23 mouse cellular contexts compared by ENCODE assay signal in the genomic region with DNA sequence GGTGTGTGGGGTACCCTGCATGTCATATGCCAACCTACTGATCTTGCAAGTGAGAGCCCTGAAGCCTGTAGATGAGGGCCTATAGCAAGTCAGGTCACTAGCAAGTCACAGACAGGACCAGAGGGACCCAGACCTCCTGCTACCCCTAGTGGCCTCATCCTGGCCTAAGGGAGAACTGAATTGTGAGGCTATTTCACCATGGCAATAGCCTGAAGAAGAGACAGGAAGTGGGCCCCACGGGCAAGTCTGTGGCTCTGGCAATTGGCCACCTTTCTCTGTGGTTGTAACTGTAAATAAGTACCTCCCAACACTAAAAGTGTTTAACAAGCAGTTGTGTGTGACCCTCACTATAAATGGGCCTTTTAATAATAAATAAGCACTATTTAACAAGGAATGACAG. TPM values are rescaled to one million over a fixed set of nuclear protein-coding genes. Genes with fewer than 3 reads are reported as not detected.
DNase-seq lines count a peak whose midpoint lies in the region; ATAC-seq and TF ChIP-seq lines count a peak whose summit lies in the region.
"Had no signal": no experiment of that assay in that cellular context is flagged by ENCODE, and none has a peak within 500 bp of the region (broad histone marks: within the 10 kb centered on the region; RNA-seq: fewer than 3 reads in every experiment).

No protein-coding gene starts in this region.

- WGBS in lung, postnatal 0 days = 17% methylated on average over 1 of the region's 1 CpGs
- WGBS in lung, adult 2 months = 11% methylated on average over 1 of the region's 1 CpGs
- WGBS in bone marrow, adult 2 months = 0% methylated on average over 1 of the region's 1 CpGs
- 48% methylated on average over 1 of the region's 1 CpGs for WGBS in heart, embryonic 11.5 days (ENCODE audit: insufficient replicate concordance)

- no peak overlapping the region for H3K4me2 ChIP-seq in lung, postnatal 0 days (replicated peaks; ENCODE audit: low read depth, low read length)
- H3K4me2 ChIP-seq in heart, embryonic 11.5 days = no peak overlapping the region
- H3K4me2 ChIP-seq: limb, embryonic 12.5 days; liver, embryonic 12.5 days; midbrain, embryonic 11.5 days had no signal

- H3K4me1 ChIP-seq in lung, postnatal 0 days (ENCODE audit: insufficient read depth, low read depth, low read length) = no peaks in the 10 kb centered on the region
- no peaks in the 10 kb centered on the region for H3K4me1 ChIP-seq in lung, adult 2 months (ENCODE audit: control insufficient read depth, insufficient read depth, low read length)
- H3K4me1 ChIP-seq in bone marrow, adult 2 months (ENCODE audit: control insufficient read depth, insufficient read depth, low read length) = peaks cover 2% of the 10 kb centered on the region; the same call in 1 of the 2 replicates
- H3K4me1 ChIP-seq in heart, embryonic 11.5 days (ENCODE audit: control insufficient read depth, insufficient read depth, low read length) = no peaks in the 10 kb centered on the region; the same call in 1 of the 2 replicates
- H3K4me1 ChIP-seq: liver, embryonic 12.5 days had no signal

- no peak for TF ChIP-seq CTCF in lung, postnatal 0 days (IDR thresholded peaks at IDR 0.05)
- no peak for TF ChIP-seq CTCF in lung, adult 2 months (IDR thresholded peaks at IDR 0.05; ENCODE audit: insufficient read depth, low read length)
- peak; percentile 33; the same call in 1 of the 2 replicates for TF ChIP-seq CTCF in bone marrow, adult 2 months (IDR thresholded peaks at IDR 0.05; ENCODE audit: control insufficient read depth, insufficient read depth, low read length)

- ATAC-seq in lung, postnatal 0 days = no peak
- peak; percentile 95 for ATAC-seq in megakaryocyte progenitor cell, adult 5-6 weeks (replicated peaks; ENCODE audit: poor library complexity)
- no peak for ATAC-seq in heart, embryonic 11.5 days (replicated peaks; ENCODE audit: insufficient number of reproducible peaks, low FRiP score, low TSS enrichment)
- ATAC-seq: forebrain, embryonic 16.5 days; hindbrain, postnatal 0 days; intestine, embryonic 16.5 days; liver, embryonic 12.5 days; Patski had no signal

- no peak for TF ChIP-seq POLR2A in lung, adult 2 months (IDR thresholded peaks at IDR 0.05; ENCODE audit: borderline replicate concordance, extremely low read depth, low read depth, low read length)
- no peak for TF ChIP-seq POLR2A in bone marrow, adult 2 months (IDR thresholded peaks at IDR 0.05; ENCODE audit: borderline replicate concordance, control insufficient read depth, low read depth, low read length)

- H3K9me3 ChIP-seq in lung, postnatal 0 days (ENCODE audit: low read length) = no peaks in the 10 kb centered on the region
- H3K9me3 ChIP-seq in heart, embryonic 11.5 days (replicated peaks; ENCODE audit: control insufficient read depth, low read length) = no peaks in the 10 kb centered on the region
- H3K9me3 ChIP-seq: forebrain, embryonic 10.5 days; limb, embryonic 12.5 days; liver, embryonic 12.5 days had no signal

- TF ChIP-seq EP300 in lung, postnatal 0 days (IDR thresholded peaks at IDR 0.05) = no peak

- peak; percentile 23 for DNase-seq in lung, postnatal 0 days (ENCODE audit: low spot score)
- DNase-seq in lung, adult 2 months = no peak
- peak; percentile 29 for DNase-seq in A20 (ENCODE audit: low read depth, low spot score)
- DNase-seq in heart, postnatal 14 days = no peak
- DNase-seq in thymus, adult 18-20 months = no peak
- DNase-seq: adrenal gland, adult 2 months; cerebellum, adult 8-10 months; gastrocnemius, postnatal 36 days; kidney, adult 9 months; kidney, postnatal 14 days; right cerebral cortex, postnatal 14 days had no signal

- H3K36me3 ChIP-seq in lung, postnatal 0 days (ENCODE audit: insufficient read depth, low read length) = no peaks in the 10 kb centered on the region
- no peaks in the 10 kb centered on the region for H3K36me3 ChIP-seq in heart, embryonic 11.5 days (ENCODE audit: control insufficient read depth, insufficient read depth, low read length)
- H3K36me3 ChIP-seq: forebrain, embryonic 10.5 days; limb, embryonic 12.5 days; liver, embryonic 12.5 days had no signal

- intact Hi-C loops in heart, postnatal 14 days (cut with DNase I) = no loop called here

- H3K9ac ChIP-seq in lung, postnatal 0 days (replicated peaks; ENCODE audit: low read depth) = no peak overlapping the region
- no peak overlapping the region for H3K9ac ChIP-seq in heart, embryonic 11.5 days (ENCODE audit: low read depth, low read length)
- H3K9ac ChIP-seq: limb, embryonic 12.5 days; liver, embryonic 12.5 days had no signal

- H3K4me3 ChIP-seq in lung, postnatal 0 days (ENCODE audit: low read depth, low read length) = no peak overlapping the region
- H3K4me3 ChIP-seq in lung, adult 2 months (replicated peaks; ENCODE audit: extremely low read depth, low read depth, low read length) = no peak overlapping the region
- H3K4me3 ChIP-seq in bone marrow, adult 2 months (replicated peaks; ENCODE audit: control insufficient read depth, low read depth, low read length) = no peak overlapping the region
- H3K4me3 ChIP-seq in heart, embryonic 11.5 days (ENCODE audit: low read depth, low read length) = no peak overlapping the region
- H3K4me3 ChIP-seq: forebrain, embryonic 10.5 days; limb, embryonic 12.5 days; liver, embryonic 12.5 days had no signal

- no peak overlapping the region for H3K27ac ChIP-seq in lung, postnatal 0 days (ENCODE audit: low read length)
- H3K27ac ChIP-seq in bone marrow, adult 2 months (ENCODE audit: control insufficient read depth, insufficient read depth, low read depth, low read length, poor library complexity) = no peak overlapping the region
- no peak overlapping the region for H3K27ac ChIP-seq in heart, embryonic 11.5 days (ENCODE audit: low read depth, low read length)
- H3K27ac ChIP-seq: forebrain, embryonic 10.5 days; hindbrain, postnatal 0 days; limb, embryonic 12.5 days; liver, embryonic 12.5 days had no signal

- 0 out of 2 replicates have a peak, but pooled peaks cover 2% of the 10 kb centered on the region for H3K27me3 ChIP-seq in lung, postnatal 0 days (replicated peaks; ENCODE audit: insufficient read depth, low read length)
- H3K27me3 ChIP-seq in heart, embryonic 11.5 days (ENCODE audit: control insufficient read depth, insufficient read depth, low read length) = peaks cover 81% of the 10 kb centered on the region

RNA-seq across cellular contexts. Expression of gene Cdh22, which starts 16.2 kb away (rescaled TPM):
- 1.0 and 1.8 TPM in 2 replicates for polyA plus RNA-seq in lung, postnatal 0 days (2015; fragmentation: Nextera tagmentation; extraction: Ambion mirVana)
- polyA plus RNA-seq in lung, adult 2 months (2012; rRNA removed) = 2.0 and 3.0 TPM in 2 replicates
- polyA plus RNA-seq in bone marrow, adult 2 months (2011; ENCODE audit: insufficient read depth, insufficient read length, low replicate concordance, missing spikeins) = 0.80 TPM in 1 of 2 replicates, not detected in the other
- total RNA-seq in megakaryocyte progenitor cell, adult 5-6 weeks (2015) = not detected in 2 replicates
- not detected in 2 replicates for total RNA-seq in megakaryocyte progenitor cell, adult 5-6 weeks (2017)
- 0.06 and 0.16 TPM in 2 replicates for polyA plus RNA-seq in heart, embryonic 11.5 days (2014; fragmentation: Nextera tagmentation; extraction: Ambion mirVana)
- total RNA-seq in heart, postnatal 14 days (2021) = under 1 TPM; 0.17 to 0.22 TPM
- total RNA-seq: neutrophil, adult 5-6 weeks had no signal
- polyA plus RNA-seq: Patski had no signal

RNA-seq across cellular contexts. Expression of gene Slc35c2, which starts 36.8 kb away (rescaled TPM):
- 42.8 and 44.1 TPM in 2 replicates for polyA plus RNA-seq in lung, postnatal 0 days (2015; fragmentation: Nextera tagmentation; extraction: Ambion mirVana)
- polyA plus RNA-seq in lung, adult 2 months (2012; rRNA removed) = 52.3 and 55.0 TPM in 2 replicates
- 44.3 and 79.2 TPM in 2 replicates for polyA plus RNA-seq in bone marrow, adult 2 months (2011; ENCODE audit: insufficient read depth, insufficient read length, low replicate concordance, missing spikeins)
- total RNA-seq in megakaryocyte progenitor cell, adult 5-6 weeks (2015) = 45.9 and 57.3 TPM in 2 replicates
- total RNA-seq in megakaryocyte progenitor cell, adult 5-6 weeks (2017) = 64.5 and 76.7 TPM in 2 replicates
- 32.4 and 38.9 TPM in 2 replicates for polyA plus RNA-seq in heart, embryonic 11.5 days (2014; fragmentation: Nextera tagmentation; extraction: Ambion mirVana)
- 10 to 100 TPM; 16.9 to 17.4 TPM for total RNA-seq in heart, postnatal 14 days (2021)

Comparison
In these comparisons a context has a peak if more than half of its experiments do, and no peak if none do; other contexts are left out.
1. DNase-seq: peak in lung, postnatal 0 days (single experiment) and A20 (single experiment); none in lung, adult 2 months (single experiment), heart, postnatal 14 days (0 of 2) and thymus, adult 18-20 months (0 of 2).